Mouse (Mus musculus) hindbrain, embryonic 10.5 days (tissue): ENCODE measurements around the gene Omt2a. TPM values are rescaled to one million over a fixed set of nuclear protein-coding genes. Genes with fewer than 3 reads are reported as not detected.
"Not testable (repeated sequence)": the region's sequence is repeated elsewhere in the genome, so short reads cannot be mapped to it uniquely, and the experiment has no call there.

ENCODE experiments used
- DNase-seq: peaks from one replicate; pipeline ENCODE4 v3.0.0-alpha.2; 2017; ENCODE audit warnings: low spot score
- H3K27ac ChIP-seq: fragments of 300-500 bp; sonication (generic); 2 replicates; pipeline ENCODE4 v1.5.1; 2016; ENCODE audit warnings: mild to moderate bottlenecking, moderate library complexity
- H3K27me3 ChIP-seq: fragments of 300-500 bp; sonication (generic); 2 replicates; pipeline ENCODE4 v1.6.1; 2016; ENCODE audit warnings: mild to moderate bottlenecking; ENCODE audit not compliant: poor library complexity, insufficient read depth, severe bottlenecking
- H3K36me3 ChIP-seq: fragments of 300-500 bp; sonication (generic); 2 replicates; pipeline ENCODE4 v1.6.1; 2016; ENCODE audit warnings: mild to moderate bottlenecking, moderate library complexity
- H3K4me1 ChIP-seq: fragments of 300-500 bp; sonication (generic); replicated peaks from 2 replicates; pipeline ENCODE4 v1.6.1; 2016; ENCODE audit warnings: mild to moderate bottlenecking
- H3K4me3 ChIP-seq: fragments of 300-500 bp; sonication (generic); 2 replicates; pipeline ENCODE4 v1.5.1; 2016; ENCODE audit warnings: mild to moderate bottlenecking, moderate library complexity
- H3K9me3 ChIP-seq: fragments of 300-500 bp; sonication (generic); 2 replicates; pipeline ENCODE4 v1.6.1; 2016; ENCODE audit warnings: mild to moderate bottlenecking, moderate library complexity
- WGBS: fragments of 180-500 bp; shearing (Covaris S2); methylation state at CpG from one replicate; pipeline ENCODE4 v1.1.7; 2016; 5-methylcytosine and 5-hydroxymethylcytosine counted together
- polyA plus RNA-seq: library from polyadenylated mRNA; unstranded; fragments of >200 nt; fragmentation: Nextera tagmentation; extraction: Ambion mirVana; gene quantifications from 2 replicates; pipeline ENCODE4 v1.2.1, GENCODE M21; 2016

The Omt2a gene
- polyA plus RNA-seq, 1 experiment from 2014 or later: not detected

DNA sequence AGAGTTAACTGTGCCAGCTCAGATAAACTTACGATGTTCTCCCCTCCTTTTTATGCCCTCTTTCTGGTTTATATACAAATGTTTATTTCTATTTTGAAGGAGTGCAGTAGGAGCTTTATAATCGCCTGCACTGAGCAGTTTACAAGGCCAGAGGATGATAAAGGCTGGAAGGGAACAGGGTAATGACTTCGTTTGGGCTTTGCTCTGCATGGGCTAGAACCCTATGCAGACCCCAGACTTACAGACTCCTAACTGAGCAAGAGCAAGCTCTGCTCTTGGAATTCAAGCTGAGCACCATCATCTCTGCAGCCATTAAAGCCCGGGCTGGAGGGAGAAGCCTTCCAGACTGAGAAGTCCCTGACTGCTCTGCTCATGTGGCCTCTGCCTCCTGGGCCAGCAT lies 30.6 kb upstream of the Omt2a start:
- WGBS: 74% methylated on average over 4 of the region's 4 CpGs
- not testable (repeated sequence) for H3K4me1 ChIP-seq

GRCm38 (mm10) chr9:78343055-78343454 lies 28.5 kb upstream of the Omt2a start:
- H3K9me3 ChIP-seq, H3K4me3 ChIP-seq, H3K4me1 ChIP-seq, H3K36me3 ChIP-seq, H3K27me3 ChIP-seq, DNase-seq, H3K27ac ChIP-seq: not testable (repeated sequence)
- WGBS: 89% methylated on average over 9 of the region's 9 CpGs

More for the DNA sequence above, 30.6 kb upstream of the Omt2a start:
- not testable (repeated sequence) for H3K36me3 ChIP-seq, H3K27me3 ChIP-seq, DNase-seq, H3K9me3 ChIP-seq, H3K4me3 ChIP-seq, H3K27ac ChIP-seq

- DNase-seq, H3K4me1 ChIP-seq, H3K9me3 ChIP-seq, H3K27ac ChIP-seq, H3K36me3 ChIP-seq, H3K27me3 ChIP-seq, H3K4me3 ChIP-seq: not testable (repeated sequence)
- WGBS: 86% methylated on average over 4 of the region's 4 CpGs
Observed at GRCm38 (mm10) chr9:78342494-78342893, 27.9 kb upstream of the Omt2a start.

- not testable (repeated sequence) for H3K27me3 ChIP-seq, H3K4me1 ChIP-seq, H3K4me3 ChIP-seq, H3K27ac ChIP-seq, H3K9me3 ChIP-seq, H3K36me3 ChIP-seq
- DNase-seq: peak; percentile 63
- 15% methylated on average over 8 of the region's 8 CpGs for WGBS
Observed at GRCm38 (mm10) chr9:78340324-78340723, 25.7 kb upstream of the Omt2a start.

DNA sequence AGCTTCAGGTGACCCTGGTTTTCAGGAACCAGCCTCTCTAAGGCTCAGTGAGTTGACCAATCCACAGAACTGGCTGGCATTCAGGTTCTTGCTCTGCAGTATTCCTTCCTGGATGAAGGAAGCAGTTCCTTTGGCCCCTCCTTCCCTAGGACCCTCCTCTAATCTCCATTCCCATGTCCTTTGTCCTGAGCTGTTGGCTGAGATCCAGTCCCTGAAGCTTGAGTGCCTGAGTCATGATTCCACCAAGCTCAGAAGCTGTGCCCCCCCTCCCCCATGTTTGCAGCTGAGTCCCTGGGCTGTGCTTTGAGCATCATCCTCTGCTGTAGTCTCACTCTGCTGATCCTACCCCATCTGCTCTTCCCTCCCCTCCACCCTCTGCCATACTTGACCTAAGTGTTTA lies 22.5 kb upstream of the Omt2a start:
- not testable (repeated sequence) for DNase-seq, H3K36me3 ChIP-seq

GRCm38 (mm10) chr9:78327289-78327688 lies 12.7 kb upstream of the Omt2a start, which contains the start of gene Omt2b:
Omt2b (plus strand) TSS chr9:78327589.
- H3K4me3 ChIP-seq, H3K9me3 ChIP-seq, H3K27me3 ChIP-seq, H3K4me1 ChIP-seq, H3K36me3 ChIP-seq, DNase-seq, H3K27ac ChIP-seq: not testable (repeated sequence)
- WGBS: 89% methylated on average over 1 of the region's 1 CpGs

More for the DNA sequence above, 22.5 kb upstream of the Omt2a start:
- H3K27me3 ChIP-seq, H3K4me1 ChIP-seq, H3K27ac ChIP-seq, H3K9me3 ChIP-seq, H3K4me3 ChIP-seq: not testable (repeated sequence)

DNA sequence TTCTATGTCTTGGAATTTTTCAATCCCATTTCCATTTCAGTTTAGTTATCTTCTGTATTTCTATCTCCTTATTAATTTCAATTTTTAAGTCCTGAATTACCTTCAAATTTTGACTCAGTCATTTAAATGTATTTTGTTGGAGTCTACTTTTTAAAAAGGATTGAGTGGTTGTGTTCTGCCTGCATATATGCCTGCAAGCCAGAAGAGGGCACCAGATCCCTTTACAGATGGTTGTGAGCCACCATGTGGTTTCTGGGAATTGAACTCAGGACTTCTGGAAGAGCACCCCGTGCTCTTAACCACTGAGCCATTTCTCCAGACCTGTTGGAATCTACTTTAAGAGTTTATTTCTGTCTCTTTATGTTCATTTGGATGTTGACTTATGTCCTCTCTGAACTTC lies 4.9 kb upstream of the Omt2a start:
- no peaks in the 10 kb centered on the region for H3K27me3 ChIP-seq
- H3K36me3 ChIP-seq: no peaks in the 10 kb centered on the region
- H3K4me1 ChIP-seq: no peaks in the 10 kb centered on the region
- DNase-seq: no peak
- no peak overlapping the region for H3K27ac ChIP-seq
- no peak overlapping the region for H3K4me3 ChIP-seq
- WGBS: 51% methylated on average over 1 of the region's 1 CpGs
- no peaks in the 10 kb centered on the region for H3K9me3 ChIP-seq

GRCm38 (mm10) chr9:78308122-78308521 lies 6.5 kb downstream of the Omt2a start:
- H3K27ac ChIP-seq, DNase-seq, H3K36me3 ChIP-seq, H3K27me3 ChIP-seq, H3K4me1 ChIP-seq, H3K4me3 ChIP-seq, H3K9me3 ChIP-seq: not testable (repeated sequence)
- 92% methylated on average over 3 of the region's 3 CpGs for WGBS

GRCm38 (mm10) chr9:78299143-78299542 lies 15.5 kb downstream of the Omt2a start:
- H3K4me1 ChIP-seq, DNase-seq, H3K27ac ChIP-seq, H3K4me3 ChIP-seq, H3K27me3 ChIP-seq, H3K9me3 ChIP-seq, H3K36me3 ChIP-seq: not testable (repeated sequence)
- WGBS: 63% methylated on average over 1 of the region's 1 CpGs

- Histone ChIP-seq H3K9me3 (no peaks in the 10 kb centered on the region), H3K4me1 (no peaks in the 10 kb centered on the region), H3K27ac (no peak overlapping the region), H3K27me3 (no peaks in the 10 kb centered on the region), H3K36me3 (no peaks in the 10 kb centered on the region), H3K4me3 (no peak overlapping the region)
- 86% methylated on average over 1 of the region's 1 CpGs for whole genome bisulfite sequencing
- DNase-seq: no peak
Observed at GRCm38 (mm10) chr9:78298232-78298631, 16.4 kb downstream of the Omt2a start.

GRCm38 (mm10) chr9:78296089-78296488 lies 18.5 kb downstream of the Omt2a start:
- not testable (repeated sequence) for H3K27ac ChIP-seq, H3K36me3 ChIP-seq, H3K4me1 ChIP-seq, H3K4me3 ChIP-seq, H3K27me3 ChIP-seq, H3K9me3 ChIP-seq
- DNase-seq: peak; percentile 71
- 13% methylated on average over 6 of the region's 6 CpGs for WGBS

DNA sequence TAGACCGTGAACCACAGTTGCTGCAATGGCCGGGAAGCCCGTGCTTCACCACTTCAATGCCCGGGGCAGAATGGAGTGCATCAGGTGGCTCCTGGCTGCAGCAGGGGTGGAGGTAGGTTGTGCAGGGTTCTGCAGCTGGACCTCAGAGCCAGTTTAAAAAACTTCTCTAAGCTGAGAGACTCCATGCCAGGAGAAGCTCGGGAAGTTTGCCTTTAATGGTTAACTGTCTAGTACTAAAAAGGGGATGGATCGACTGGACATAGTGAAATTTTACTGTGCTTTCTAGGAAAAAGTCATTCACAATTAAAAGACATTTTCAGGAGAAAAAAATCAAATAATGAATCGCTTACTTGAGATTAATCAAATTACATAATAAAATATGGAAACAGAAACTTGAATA lies 19.8 kb downstream of the Omt2a start:
- not testable (repeated sequence) for H3K9me3 ChIP-seq, H3K4me3 ChIP-seq, DNase-seq, H3K27me3 ChIP-seq, H3K4me1 ChIP-seq, H3K27ac ChIP-seq, H3K36me3 ChIP-seq
- 83% methylated on average over 7 of the region's 7 CpGs for WGBS

GRCm38 (mm10) chr9:78293683-78294082 lies 20.9 kb downstream of the Omt2a start:
- H3K36me3 ChIP-seq, H3K4me1 ChIP-seq, DNase-seq, H3K27ac ChIP-seq, H3K9me3 ChIP-seq, H3K4me3 ChIP-seq, H3K27me3 ChIP-seq: not testable (repeated sequence)
- 73% methylated on average over 1 of the region's 1 CpGs for WGBS

DNA sequence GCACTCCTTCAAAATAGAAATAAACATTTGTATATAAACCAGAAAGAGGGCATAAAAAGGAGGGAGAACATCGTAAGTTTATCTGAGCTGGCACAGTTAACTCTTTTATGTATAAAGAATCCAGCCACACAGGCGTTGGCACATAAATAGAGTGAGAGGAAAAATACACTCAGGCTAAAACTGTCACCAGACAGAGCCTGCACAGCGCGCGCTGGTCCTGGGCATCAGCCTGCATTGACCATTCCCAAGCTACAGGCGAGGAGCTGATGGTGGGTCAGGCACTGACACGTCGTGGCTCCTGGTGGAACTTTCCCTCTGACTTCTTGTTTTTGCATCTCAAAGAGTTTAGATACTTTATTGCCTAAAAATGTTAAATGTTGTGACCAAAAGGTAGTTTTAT lies 22.1 kb downstream of the Omt2a start:
- DNase-seq, H3K27me3 ChIP-seq, H3K9me3 ChIP-seq, H3K27ac ChIP-seq, H3K4me1 ChIP-seq, H3K4me3 ChIP-seq, H3K36me3 ChIP-seq: not testable (repeated sequence)
- WGBS: 92% methylated on average over 8 of the region's 8 CpGs
